Mouse (Mus musculus) MEL (cell line): ENCODE measurements around the gene Kcnip2. TPM values are rescaled to one million over a fixed set of nuclear protein-coding genes. Genes with fewer than 3 reads are reported as not detected.

Experiments used
- DNase-seq: peaks from one replicate; pipeline ENCODE4 v3.0.0; 2011; ENCODE audit warnings: low read depth, low spot score
- H3K27ac ChIP-seq: 2 replicates; pipeline ENCODE4 v1.5.1; 2012; ENCODE audit warnings: low read depth, mild to moderate bottlenecking, control low read depth, low read length, moderate library complexity; ENCODE audit not compliant: control insufficient read depth
- H3K27me3 ChIP-seq, 2 experiments: fragments of 150-350 bp in 1 of 2; sonication (generic) in 1 of 2; 2 replicates each; pipeline ENCODE4 v1.6.1; 2012; ENCODE audit warnings: low read length in 2 of 2, mild to moderate bottlenecking in 2 of 2, improper control_type of control experiment in 1 of 2, moderate library complexity in 1 of 2; ENCODE audit not compliant: insufficient read depth in 2 of 2, control insufficient read depth in 1 of 2
- H3K36me3 ChIP-seq, 2 experiments: 2 replicates each; pipeline ENCODE4 v1.6.1; 2012 to 2014; ENCODE audit warnings: low read length in 2 of 2, improper control_type of control experiment in 1 of 2, inconsistent platforms in 1 of 2, mild to moderate bottlenecking in 1 of 2; ENCODE audit not compliant: insufficient read depth in 2 of 2, control insufficient read depth in 1 of 2
- H3K4me1 ChIP-seq, 2 experiments: fragments of 150-350 bp in 1 of 2; sonication (generic) in 1 of 2; 2 replicates each; pipeline ENCODE4 v1.6.1; 2012; ENCODE audit warnings: low read length in 2 of 2, improper control_type of control experiment in 1 of 2, mild to moderate bottlenecking in 1 of 2; ENCODE audit not compliant: insufficient read depth in 2 of 2, control insufficient read depth in 1 of 2
- H3K4me3 ChIP-seq, 2 experiments: fragments of 150-350 bp in 1 of 2; sonication (generic) in 1 of 2; 2 replicates each; pipeline ENCODE4 v1.5.1; 2012; ENCODE audit warnings: low read depth in 2 of 2, low read length in 2 of 2, mild to moderate bottlenecking in 2 of 2, moderate library complexity in 2 of 2, control low read depth in 1 of 2, improper control_type of control experiment in 1 of 2; ENCODE audit not compliant: control insufficient read depth in 1 of 2, insufficient read depth in 1 of 2
- H3K79me2 ChIP-seq: 2 replicates; pipeline ENCODE4 v1.6.1; 2012; ENCODE audit warnings: mild to moderate bottlenecking, low read length, moderate library complexity; ENCODE audit not compliant: control insufficient read depth, poor library complexity, insufficient read depth
- H3K9ac ChIP-seq: 2 replicates; pipeline ENCODE4 v1.6.1; 2012; ENCODE audit warnings: low read depth, mild to moderate bottlenecking, control low read depth, low read length, moderate library complexity; ENCODE audit not compliant: control insufficient read depth, poor library complexity, severe bottlenecking
- H3K9me3 ChIP-seq: fragments of 150-350 bp; sonication (generic); replicated peaks from 2 replicates; pipeline ENCODE4 v1.6.1; 2012; ENCODE audit warnings: mild to moderate bottlenecking, low read length, improper control_type of control experiment, moderate library complexity; ENCODE audit not compliant: insufficient read depth
- BHLHE40 ChIP-seq: IDR thresholded peaks from 2 replicates; pipeline ENCODE4 v1.6.1; 2012; ENCODE audit warnings: low read depth, mild to moderate bottlenecking, inconsistent platforms, low read length, improper control_type of control experiment, borderline replicate concordance
- CHD2 ChIP-seq: IDR thresholded peaks from 2 replicates; pipeline ENCODE4 v1.6.1; 2011; ENCODE audit warnings: low read length, improper control_type of control experiment
- CTCF ChIP-seq, 3 experiments: IDR thresholded peaks in 2 of 3; conservative IDR thresholded peaks in 1 of 3; 2 replicates each; pipeline ENCODE4 v1.5.1; 2011 to 2012; ENCODE audit warnings: low read length in 3 of 3, low read depth in 2 of 3, mild to moderate bottlenecking in 2 of 3, improper control_type of control experiment in 1 of 3, inconsistent platforms in 1 of 3, mixed read lengths in 1 of 3, moderate library complexity in 1 of 3; ENCODE audit not compliant: control insufficient read depth in 1 of 3, insufficient read depth in 1 of 3, poor library complexity in 1 of 3, severe bottlenecking in 1 of 3
- EP300 ChIP-seq, 2 experiments: IDR thresholded peaks; 2 replicates each; pipeline ENCODE4 v1.6.1; 2011; ENCODE audit warnings: improper control_type of control experiment in 2 of 2, low read length in 2 of 2, low read depth in 1 of 2, mild to moderate bottlenecking in 1 of 2
- GABPA ChIP-seq: IDR thresholded peaks from 2 replicates; pipeline ENCODE4 v1.6.1; 2012; ENCODE audit warnings: low read depth, mild to moderate bottlenecking, inconsistent platforms, low read length, improper control_type of control experiment, moderate library complexity
- GATA1 ChIP-seq: IDR thresholded peaks from 2 replicates; pipeline ENCODE4 v1.6.1; 2011; ENCODE audit warnings: low read depth, low read length, improper control_type of control experiment
- HCFC1 ChIP-seq: IDR thresholded peaks from 2 replicates; pipeline ENCODE4 v1.6.1; 2012; ENCODE audit warnings: low read depth, mild to moderate bottlenecking, inconsistent platforms, low read length, improper control_type of control experiment, moderate library complexity
- JUND ChIP-seq: IDR thresholded peaks from 2 replicates; pipeline ENCODE4 v1.6.1; 2011; ENCODE audit warnings: low read depth, mild to moderate bottlenecking, improper control_type of control experiment, low read length
- KAT2A ChIP-seq: conservative IDR thresholded peaks from 2 replicates; pipeline ENCODE4 v1.6.1; 2012; ENCODE audit warnings: low read depth, low read length, improper control_type of control experiment, inconsistent platforms
- MEF2A ChIP-seq: IDR thresholded peaks from 2 replicates; pipeline ENCODE4 v1.6.1; 2014; ENCODE audit warnings: low read depth, mild to moderate bottlenecking, inconsistent platforms, low read length, improper control_type of control experiment; ENCODE audit not compliant: poor library complexity, insufficient replicate concordance, severe bottlenecking; ENCODE audit errors: extremely low read depth
- MXI1 ChIP-seq: IDR thresholded peaks from 2 replicates; pipeline ENCODE4 v1.6.1; 2011; ENCODE audit warnings: mild to moderate bottlenecking, low read depth, low read length, improper control_type of control experiment
- NELFE ChIP-seq: IDR thresholded peaks from 2 replicates; pipeline ENCODE4 v1.6.1; 2011; ENCODE audit warnings: low read depth, low read length, improper control_type of control experiment
- NRF1 ChIP-seq: IDR thresholded peaks from 2 replicates; pipeline ENCODE4 v1.6.1; 2014; ENCODE audit warnings: low read depth, mild to moderate bottlenecking, inconsistent platforms, low read length, improper control_type of control experiment, moderate library complexity; ENCODE audit not compliant: poor library complexity, insufficient read depth, severe bottlenecking
- POLR2A ChIP-seq, 2 experiments: IDR thresholded peaks; 2 replicates each; pipeline ENCODE4 v1.6.1; 2011 to 2012; ENCODE audit warnings: low read length in 2 of 2, mild to moderate bottlenecking in 2 of 2, control low read depth in 1 of 2, improper control_type of control experiment in 1 of 2, low read depth in 1 of 2, moderate library complexity in 1 of 2; ENCODE audit not compliant: control insufficient read depth in 1 of 2, insufficient read depth in 1 of 2, poor library complexity in 1 of 2
- POLR2AphosphoS2 ChIP-seq: IDR thresholded peaks from 2 replicates; pipeline ENCODE4 v1.6.1; 2011; ENCODE audit warnings: low read length, improper control_type of control experiment
- POLR2AphosphoS5 ChIP-seq: IDR thresholded peaks from 2 replicates; pipeline ENCODE4 v1.6.1; 2012; ENCODE audit warnings: low read depth, borderline replicate concordance, mild to moderate bottlenecking, inconsistent platforms, low read length, moderate library complexity, mixed read lengths
- RAD21 ChIP-seq: IDR thresholded peaks from 2 replicates; pipeline ENCODE4 v1.6.1; 2011; ENCODE audit warnings: mild to moderate bottlenecking, low read depth, low read length, improper control_type of control experiment
- SIN3A ChIP-seq: IDR thresholded peaks from 2 replicates; pipeline ENCODE4 v1.6.1; 2012; ENCODE audit warnings: low read length, improper control_type of control experiment, inconsistent platforms
- TBP ChIP-seq: IDR thresholded peaks from 2 replicates; pipeline ENCODE4 v1.8.0; 2011; ENCODE audit warnings: low read depth, low read length, improper control_type of control experiment
- UBTF ChIP-seq: IDR thresholded peaks from 2 replicates; pipeline ENCODE4 v1.6.1; 2012; ENCODE audit warnings: low read depth, mild to moderate bottlenecking, inconsistent platforms, low read length, improper control_type of control experiment, moderate library complexity, borderline replicate concordance; ENCODE audit not compliant: insufficient read depth
- ZC3H11A ChIP-seq: IDR thresholded peaks from 2 replicates; pipeline ENCODE4 v1.6.1; 2012; ENCODE audit warnings: low read depth, mild to moderate bottlenecking, inconsistent platforms, low read length, improper control_type of control experiment
- ZKSCAN1 ChIP-seq: IDR thresholded peaks from 2 replicates; pipeline ENCODE4 v1.6.1; 2012; ENCODE audit warnings: low read depth, mild to moderate bottlenecking, inconsistent platforms, low read length, improper control_type of control experiment, moderate library complexity
- ZMIZ1 ChIP-seq: IDR thresholded peaks from 2 replicates; pipeline ENCODE4 v1.6.1; 2012; ENCODE audit warnings: low read depth, mild to moderate bottlenecking, inconsistent platforms, low read length, improper control_type of control experiment, moderate library complexity
- polyA plus RNA-seq, 2 experiments: library from polyadenylated mRNA; stranded (reverse) in 1 of 2; unstranded in 1 of 2; fragments of >175 nt in 1 of 2; fragments of >200 nt in 1 of 2; gene quantifications; 2 replicates each; pipeline versions ENCODE4 v1.2.1 to v1.2.4; 2012; ENCODE audit warnings: low replicate concordance in 2 of 2, low read depth in 1 of 2; ENCODE audit not compliant: insufficient read length in 2 of 2, insufficient read depth in 1 of 2, missing spikeins in 1 of 2
- total RNA-seq: library from RNA; depleted of rRNA; stranded (reverse); fragments of 300-350 nt; gene quantifications from 2 replicates; pipeline ENCODE4 v1.2.3, GENCODE M21; 2012

Gene Kcnip2
- total and polyA plus RNA-seq, 3 experiments = 0.14 TPM; not detected in 2

DNA sequence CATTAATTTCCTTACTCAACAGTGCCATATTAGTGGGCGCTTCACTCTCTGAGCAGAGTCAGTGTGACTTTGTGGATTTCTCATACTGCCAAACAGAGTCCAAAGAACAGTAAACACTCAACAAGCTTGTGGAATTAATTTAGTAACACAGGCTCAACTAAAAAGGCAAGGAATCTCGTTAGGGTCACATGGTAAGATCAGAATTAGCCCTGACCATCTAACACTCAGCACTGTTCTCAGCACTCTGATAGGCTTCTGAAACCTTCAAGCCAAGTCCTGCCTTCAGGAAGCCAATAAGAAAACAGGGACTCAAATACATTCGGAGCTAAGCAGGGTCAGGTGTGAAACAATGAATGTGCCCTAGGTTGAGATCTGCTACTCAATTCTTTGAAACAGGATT is 10.3 kb upstream of the Kcnip2 start:
- TF ChIP-seq BHLHE40 = no peak
- TF ChIP-seq KAT2A = no peak
- TF ChIP-seq JUND = no peak
- TF ChIP-seq MEF2A = no peak
- Histone ChIP-seq H3K9me3 (no peaks in the 10 kb centered on the region), H3K4me3 (no peak overlapping the region), H3K27me3 (no peaks in the 10 kb centered on the region), H3K36me3 (no peaks in the 10 kb centered on the region), H3K9ac (no peak overlapping the region), H3K27ac (no peak overlapping the region), H3K4me1 (no peaks in the 10 kb centered on the region), H3K79me2 (no peaks in the 10 kb centered on the region)
- no peak for DNase-seq

DNA sequence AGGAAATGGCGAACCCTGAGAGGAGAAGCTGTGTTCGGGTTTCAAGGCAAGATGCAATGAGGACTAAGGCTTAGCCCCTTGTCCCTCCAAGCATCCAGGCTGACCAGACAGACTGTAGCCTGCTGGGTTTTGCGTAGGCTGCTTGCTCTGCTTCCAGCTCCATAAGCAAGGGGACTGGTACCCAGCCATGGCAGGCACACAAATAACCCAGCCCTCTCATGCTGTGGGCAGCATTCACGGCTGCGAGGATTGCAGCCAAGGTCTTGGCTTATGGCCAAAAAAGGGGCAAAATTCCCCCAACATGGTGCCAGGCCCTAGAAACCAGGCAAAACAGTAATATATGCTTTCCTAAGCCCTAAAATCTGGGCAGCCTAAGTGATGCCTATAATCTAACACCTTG is 6.0 kb upstream of the Kcnip2 start:
- no peak for DNase-seq
- Histone ChIP-seq H3K27me3 (no peaks in the 10 kb centered on the region), H3K36me3 (no peaks in the 10 kb centered on the region), H3K9ac (no peak overlapping the region), H3K79me2 (no peaks in the 10 kb centered on the region), H3K4me3 (no peak overlapping the region), H3K9me3 (no peaks in the 10 kb centered on the region), H3K27ac (no peak overlapping the region), H3K4me1 (no peaks in the 10 kb centered on the region)
- no peak for TF ChIP-seq POLR2AphosphoS5
- no peak for TF ChIP-seq MEF2A
- no peak for TF ChIP-seq MXI1
- TF ChIP-seq UBTF = no peak
- TF ChIP-seq CHD2 = no peak
- TF ChIP-seq TBP = no peak
- TF ChIP-seq CTCF (IDR thresholded peaks at IDR 0.05 in 2 of 3, conservative IDR thresholded peaks at IDR 0.05 in 1 of 3; ENCODE audit: control insufficient read depth in 1 of 3, insufficient read depth in 1 of 3, low read depth in 2 of 3, low read length in 3 of 3, poor library complexity in 1 of 3, severe bottlenecking in 1 of 3) = no peak
- TF ChIP-seq KAT2A = no peak

DNA sequence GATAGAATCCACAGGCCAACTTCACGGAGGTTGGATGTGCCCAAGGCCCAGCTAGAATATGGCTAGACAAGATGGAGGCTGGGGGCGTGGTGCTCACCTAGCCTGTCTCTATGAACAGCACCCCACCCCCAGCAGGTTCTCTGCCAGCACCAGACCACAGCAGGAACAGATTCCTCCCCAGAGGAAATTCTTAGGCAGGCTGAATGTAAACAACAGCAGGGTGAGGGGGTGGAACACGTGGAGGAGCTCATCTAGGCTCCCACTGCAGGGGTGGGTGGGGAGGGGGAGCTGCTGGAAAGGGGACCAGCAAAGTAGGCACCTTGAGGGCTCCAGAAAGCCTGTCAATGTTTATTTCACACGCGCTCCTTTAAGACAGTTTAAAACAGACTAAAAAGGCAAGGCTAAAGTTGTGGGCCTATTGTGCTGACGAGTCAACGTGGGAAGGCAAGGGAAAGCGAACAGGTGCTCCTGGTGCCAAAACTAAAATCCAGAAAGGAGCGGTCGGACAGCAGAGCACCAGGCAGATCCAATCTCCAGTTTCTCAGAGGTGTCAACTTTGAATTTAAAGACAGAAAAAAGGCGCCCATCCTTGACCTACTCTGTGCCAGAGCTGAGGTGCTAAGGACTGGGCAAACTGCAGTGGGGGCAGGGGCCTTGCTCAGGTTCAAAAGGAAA is 2.1 kb upstream of the Kcnip2 start:
- Histone ChIP-seq H3K36me3 (no peaks in the 10 kb centered on the region), H3K27me3 (no peaks in the 10 kb centered on the region), H3K4me3 (no peak overlapping the region), H3K9ac (no peak overlapping the region), H3K4me1 (no peaks in the 10 kb centered on the region), H3K27ac (no peak overlapping the region), H3K79me2 (no peaks in the 10 kb centered on the region), H3K9me3 (no peaks in the 10 kb centered on the region)
- TF ChIP-seq ZC3H11A = no peak
- no peak for TF ChIP-seq EP300 (IDR thresholded peaks at IDR 0.05; ENCODE audit: low read depth in 1 of 2, low read length in 2 of 2)
- TF ChIP-seq POLR2AphosphoS2 = no peak
- no peak for TF ChIP-seq NELFE
- TF ChIP-seq GATA1 = no peak
- no peak for TF ChIP-seq GABPA
- no peak for TF ChIP-seq ZMIZ1
- no peak for TF ChIP-seq SIN3A
- TF ChIP-seq NRF1 = no peak
- no peak for TF ChIP-seq JUND
- no peak for TF ChIP-seq POLR2A (IDR thresholded peaks at IDR 0.05; ENCODE audit: control insufficient read depth in 1 of 2, insufficient read depth in 1 of 2, low read depth in 1 of 2, low read length in 2 of 2, poor library complexity in 1 of 2)
- TF ChIP-seq HCFC1 = no peak
- no peak for TF ChIP-seq ZKSCAN1
- no peak for TF ChIP-seq RAD21
- TF ChIP-seq MXI1 = no peak
- DNase-seq = no peak
